34 mouse cellular contexts compared by ENCODE assay signal in the genomic region with DNA sequence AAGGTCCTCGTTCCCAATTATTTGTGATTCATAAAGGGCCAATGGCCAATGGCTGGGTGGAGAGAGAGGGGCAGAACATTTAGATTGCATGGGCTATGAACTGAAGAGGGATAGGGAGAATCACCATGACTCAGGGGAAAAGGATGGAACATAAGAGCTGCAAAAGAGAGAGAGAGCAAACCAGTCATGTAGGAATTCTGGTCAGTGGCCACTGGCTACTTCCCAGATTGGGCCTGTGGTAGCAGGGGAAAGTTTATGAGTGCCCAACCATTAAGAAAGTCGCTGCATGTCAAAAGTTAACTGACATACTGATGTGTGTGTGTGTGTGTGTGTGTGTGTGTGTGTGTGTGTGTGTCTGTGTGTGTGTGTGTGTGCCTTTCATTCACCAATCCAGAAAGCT.
"Had no signal": no experiment of that assay in that cellular context is flagged by ENCODE, and none has a peak within 500 bp of the region (broad histone marks: within the 10 kb centered on the region; RNA-seq: fewer than 3 reads in every experiment).

No protein-coding gene starts in this region.

- H3K4me2 ChIP-seq: heart, embryonic 12.5 days; heart, embryonic 13.5 days; heart, embryonic 15.5 days; hindbrain, embryonic 12.5 days; hindbrain, embryonic 13.5 days; hindbrain, embryonic 14.5 days; hindbrain, embryonic 15.5 days; intestine, embryonic 15.5 days; kidney, embryonic 15.5 days had no signal

- H3K9ac ChIP-seq: heart, embryonic 12.5 days; heart, embryonic 13.5 days; heart, embryonic 15.5 days; hindbrain, embryonic 12.5 days; hindbrain, embryonic 13.5 days; hindbrain, embryonic 14.5 days; hindbrain, embryonic 15.5 days; intestine, embryonic 15.5 days; kidney, embryonic 15.5 days had no signal

- H3K27me3 ChIP-seq: heart, embryonic 12.5 days; heart, embryonic 13.5 days; heart, embryonic 15.5 days; hindbrain, embryonic 12.5 days; hindbrain, embryonic 13.5 days; hindbrain, embryonic 15.5 days; intestine, embryonic 15.5 days; kidney, embryonic 15.5 days had no signal

- H3K27ac ChIP-seq: heart, embryonic 13.5 days; heart, embryonic 15.5 days; hindbrain, embryonic 10.5 days; hindbrain, embryonic 12.5 days; hindbrain, embryonic 13.5 days; hindbrain, embryonic 14.5 days; hindbrain, embryonic 15.5 days; hindbrain, postnatal 0 days; intestine, embryonic 15.5 days; kidney, embryonic 15.5 days; kidney, postnatal 0 days; layer of hippocampus, adult 2 months; left cerebral cortex, adult 2 months had no signal

- H3K4me3 ChIP-seq: heart, embryonic 12.5 days; heart, embryonic 13.5 days; heart, embryonic 15.5 days; hindbrain, embryonic 10.5 days; hindbrain, embryonic 12.5 days; hindbrain, embryonic 13.5 days; hindbrain, embryonic 15.5 days; intestine, embryonic 15.5 days; kidney, embryonic 15.5 days; layer of hippocampus, adult 2 months; left cerebral cortex, adult 2 months had no signal

- H3K4me1 ChIP-seq: heart, embryonic 12.5 days; heart, embryonic 13.5 days; heart, embryonic 15.5 days; hindbrain, embryonic 10.5 days; hindbrain, embryonic 12.5 days; hindbrain, embryonic 13.5 days; hindbrain, embryonic 15.5 days; intestine, embryonic 15.5 days had no signal

- H3K9me3 ChIP-seq: heart, embryonic 12.5 days; heart, embryonic 13.5 days; heart, embryonic 15.5 days; hindbrain, embryonic 10.5 days; hindbrain, embryonic 12.5 days; hindbrain, embryonic 13.5 days; hindbrain, embryonic 15.5 days; intestine, embryonic 15.5 days; kidney, embryonic 15.5 days had no signal

- ATAC-seq: hindbrain, embryonic 16.5 days; hindbrain, postnatal 0 days; inflammation-experienced regulatory T-cells, adult 6 months; intestine, embryonic 15.5 days; intestine, embryonic 16.5 days; intestine, postnatal 0 days had no signal

- H3K36me3 ChIP-seq: heart, embryonic 12.5 days; heart, embryonic 13.5 days; heart, embryonic 15.5 days; hindbrain, embryonic 10.5 days; hindbrain, embryonic 12.5 days; hindbrain, embryonic 13.5 days; hindbrain, embryonic 15.5 days; intestine, embryonic 15.5 days; kidney, embryonic 15.5 days had no signal

- DNase-seq: heart, postnatal 10 days; heart, postnatal 14 days; heart, postnatal 36 days; heart, postnatal 4 days; kidney, adult 11 months; kidney, adult 18-20 months; kidney, adult 2 months; kidney, adult 8-10 months; kidney, adult 9 months; kidney, postnatal 10 days; kidney, postnatal 14 days; kidney, postnatal 25 days; kidney, postnatal 36 days; kidney, postnatal 4 days; layer of hippocampus, adult 9-11 months; layer of hippocampus, postnatal 36 days had no signal
